Mouse (Mus musculus) gastrocnemius, postnatal 25 days (tissue): ENCODE results near the gene D10Wsu102e. TPM values are rescaled to one million over a fixed set of nuclear protein-coding genes. Genes with fewer than 3 reads are reported as not detected.
"Not testable (repeated sequence)": the region's sequence is repeated elsewhere in the genome, so short reads cannot be mapped to it uniquely, and the experiment has no call there.

Experiments
- DNase-seq: peaks from one replicate; pipeline ENCODE4 v3.0.0; 2022
- total RNA-seq, 2 experiments: library from RNA; stranded (reverse); gene quantifications; 1 replicate in 1 of 2; 2 replicates in 1 of 2; pipeline ENCODE4 v1.2.3; 2021

D10Wsu102e gene
- total RNA-seq, 2 experiments from 2014 or later = 0.59 to 0.62 TPM

DNA sequence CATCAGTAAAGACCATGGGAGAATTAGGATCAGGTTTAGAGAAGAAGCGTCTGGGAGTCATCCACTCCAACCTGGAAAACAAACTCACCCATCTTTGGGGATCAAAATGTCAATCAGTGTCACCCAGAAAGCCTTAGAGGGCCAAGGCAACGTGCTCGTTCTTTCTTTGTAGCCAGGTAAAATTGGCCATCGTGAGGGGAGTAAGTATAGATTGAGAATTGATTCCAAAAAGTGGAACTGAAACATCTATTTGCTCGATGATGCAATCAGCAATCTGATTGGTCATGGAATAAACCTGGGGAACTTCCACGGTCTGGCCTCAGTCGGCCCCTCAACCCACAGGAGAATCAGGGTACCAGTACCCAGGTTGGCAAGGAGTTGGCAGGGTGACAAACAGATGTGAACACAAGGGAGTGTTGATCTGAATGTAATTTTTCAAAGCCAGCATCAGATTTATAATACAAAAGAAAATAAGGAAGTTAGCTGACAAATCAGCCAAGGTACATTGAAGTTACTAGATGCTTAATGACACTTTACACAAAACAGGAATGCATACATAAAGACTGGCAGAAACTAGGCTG lies 25.4 kb downstream of the D10Wsu102e start:
- no peak for DNase-seq

DNA sequence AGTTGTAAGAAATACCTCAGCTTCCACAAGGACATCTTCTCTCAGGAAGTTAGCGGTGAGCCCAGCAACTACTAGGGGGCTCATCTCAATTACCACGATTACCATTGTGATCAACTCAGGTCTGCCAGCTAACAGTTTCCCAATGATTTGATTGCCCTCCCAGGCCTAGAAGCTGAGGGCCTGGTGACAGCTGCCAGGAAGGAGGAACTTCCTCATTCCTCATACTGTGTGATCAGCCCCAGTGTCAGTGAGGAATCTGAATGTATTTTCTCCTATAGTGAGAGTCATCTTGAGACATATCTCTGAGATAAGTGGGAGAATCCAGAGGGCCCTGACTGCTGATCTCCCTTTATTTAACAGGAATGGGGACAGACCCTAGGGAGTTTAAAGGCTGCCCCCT lies 37.3 kb downstream of the D10Wsu102e start:
- no peak for DNase-seq

DNA sequence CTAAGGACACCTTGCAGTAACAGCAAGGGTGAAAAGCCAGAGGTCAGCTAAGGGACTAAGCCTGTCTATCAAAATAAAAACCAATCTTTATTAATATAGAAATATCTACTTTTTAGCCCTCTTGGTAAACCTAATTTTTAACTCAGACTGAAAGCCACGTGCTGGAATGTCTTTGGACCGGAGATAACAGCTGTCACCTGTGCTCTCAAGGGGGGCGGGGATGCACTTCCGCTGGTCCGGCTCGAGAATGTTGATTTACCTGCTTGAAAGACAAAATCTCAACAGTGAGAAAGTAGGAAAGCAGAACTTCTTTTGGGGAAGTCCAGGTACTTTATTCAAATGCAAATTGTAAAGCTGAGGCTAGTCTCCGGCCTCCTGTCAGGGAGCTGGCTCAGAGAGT lies 40.9 kb downstream of the D10Wsu102e start:
- not testable (repeated sequence) for DNase-seq

DNA sequence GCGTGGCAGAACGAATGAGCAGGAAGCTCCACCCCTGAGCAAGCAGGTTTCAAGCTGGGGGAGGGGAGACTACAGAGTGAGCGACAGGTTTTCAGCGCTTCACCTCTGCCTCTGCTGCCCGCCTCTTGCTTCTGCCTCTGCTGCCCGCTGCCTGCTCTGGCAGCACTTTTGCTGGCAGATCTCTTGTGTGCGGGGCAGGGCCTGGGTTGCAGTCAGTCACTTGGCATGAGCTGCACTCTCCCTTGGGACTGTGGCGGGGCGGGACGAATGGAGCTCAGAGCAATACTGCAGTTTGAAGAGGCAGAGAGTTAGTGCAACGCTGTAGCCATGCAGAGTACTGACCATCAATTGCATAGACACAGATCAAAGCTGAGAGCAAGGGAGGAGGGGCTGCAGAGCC lies 45.0 kb downstream of the D10Wsu102e start:
- no peak for DNase-seq

DNA sequence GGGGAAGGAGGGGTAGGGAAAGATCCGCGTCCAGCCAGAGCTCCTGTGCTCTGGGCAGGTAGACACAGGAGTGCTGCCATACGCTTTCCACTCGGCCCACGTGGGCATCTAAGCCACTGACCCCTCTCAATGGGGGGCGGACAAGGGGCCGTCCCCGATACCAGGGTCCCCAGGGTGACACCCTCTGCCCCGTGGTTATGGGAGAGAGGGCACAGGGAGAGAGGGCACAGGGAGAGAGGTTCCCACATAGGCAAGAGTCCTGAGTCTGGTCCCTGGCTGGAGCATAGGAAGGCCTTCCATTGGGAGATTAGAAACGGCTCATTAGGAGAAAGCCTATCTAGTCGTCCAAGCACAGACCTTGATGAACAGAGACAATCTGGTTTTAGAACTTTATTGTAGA lies 45.7 kb downstream of the D10Wsu102e start:
- no peak for DNase-seq

DNA sequence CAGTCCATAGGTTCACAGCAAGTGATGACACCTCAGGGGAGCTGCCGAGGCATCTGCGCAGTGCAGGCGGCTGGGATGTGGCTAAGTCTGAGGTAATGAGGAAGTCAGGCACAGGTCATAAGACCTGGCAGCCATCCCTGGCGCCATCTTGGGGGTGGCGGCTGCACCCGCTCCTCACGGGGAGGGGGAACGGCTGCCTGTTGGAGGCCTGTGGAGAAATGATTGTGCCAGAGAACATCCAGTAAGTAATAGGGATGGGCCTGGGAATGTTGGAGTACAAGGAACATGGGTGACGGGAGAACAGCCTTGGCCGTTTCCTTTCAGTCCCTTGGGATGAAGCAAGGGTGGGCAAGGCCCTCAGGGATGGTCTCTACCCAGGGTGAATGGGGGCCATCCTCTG lies 47.1 kb downstream of the D10Wsu102e start:
- no peak for DNase-seq

DNA sequence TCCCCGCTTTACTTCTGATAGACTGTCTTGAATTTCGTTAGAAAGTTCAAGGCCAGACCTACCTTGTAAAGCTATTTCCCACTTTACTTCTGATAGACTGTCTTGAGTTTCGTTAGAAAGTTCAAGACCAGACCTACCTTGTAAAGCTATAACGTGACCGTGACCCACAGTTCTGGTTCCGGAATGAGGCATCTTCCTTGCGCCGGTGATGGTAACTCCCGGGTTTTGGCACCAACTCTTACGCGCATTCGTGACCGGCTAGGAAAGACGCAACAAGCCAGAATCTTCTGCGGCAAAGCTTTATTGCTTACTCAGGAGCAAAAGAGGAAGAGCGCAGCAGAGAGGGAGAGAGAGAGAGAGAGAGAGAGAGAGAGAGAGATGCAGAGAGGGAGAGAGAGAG lies 58.4 kb downstream of the D10Wsu102e start:
- DNase-seq = not testable (repeated sequence)

DNA sequence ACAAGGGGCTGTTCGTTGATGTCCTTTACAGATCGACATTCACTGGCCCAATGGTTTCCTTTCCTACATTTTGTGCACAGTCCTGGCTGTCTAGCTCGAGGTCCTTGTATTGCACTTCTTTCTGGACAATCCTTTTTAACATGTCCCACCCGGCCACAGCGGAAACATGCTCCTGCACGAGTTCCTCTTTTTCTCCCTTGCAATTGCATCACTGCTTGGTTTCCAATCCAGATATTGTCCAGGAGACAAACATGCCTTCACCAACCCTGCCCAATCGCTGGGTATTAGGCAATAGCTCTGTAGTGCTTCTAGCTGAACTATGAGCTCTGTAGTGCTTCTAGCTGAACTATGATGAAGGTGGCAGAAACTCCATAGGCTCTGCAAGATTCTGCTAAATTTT lies 88.6 kb downstream of the D10Wsu102e start:
- DNase-seq = no peak

DNA sequence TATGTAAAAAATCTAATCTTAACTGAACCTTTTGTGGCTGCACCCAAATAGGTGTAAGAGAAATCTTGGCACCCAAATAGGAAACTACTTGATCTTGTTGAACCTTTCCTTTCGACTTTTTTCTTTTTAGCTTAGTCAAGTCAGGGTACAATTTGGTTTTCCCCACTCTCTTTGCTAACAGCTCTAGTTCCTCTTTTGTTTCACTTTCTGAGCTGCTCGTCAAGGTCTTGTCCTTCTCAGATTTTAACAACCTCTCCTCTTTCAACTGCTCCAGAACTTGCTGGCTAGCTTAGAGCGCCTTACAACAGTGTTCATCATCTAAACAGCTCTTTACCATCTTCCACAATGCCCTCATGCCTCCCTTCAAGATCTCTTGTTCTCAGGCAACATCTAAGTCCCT lies 97.5 kb downstream of the D10Wsu102e start:
- DNase-seq = no peak

DNA sequence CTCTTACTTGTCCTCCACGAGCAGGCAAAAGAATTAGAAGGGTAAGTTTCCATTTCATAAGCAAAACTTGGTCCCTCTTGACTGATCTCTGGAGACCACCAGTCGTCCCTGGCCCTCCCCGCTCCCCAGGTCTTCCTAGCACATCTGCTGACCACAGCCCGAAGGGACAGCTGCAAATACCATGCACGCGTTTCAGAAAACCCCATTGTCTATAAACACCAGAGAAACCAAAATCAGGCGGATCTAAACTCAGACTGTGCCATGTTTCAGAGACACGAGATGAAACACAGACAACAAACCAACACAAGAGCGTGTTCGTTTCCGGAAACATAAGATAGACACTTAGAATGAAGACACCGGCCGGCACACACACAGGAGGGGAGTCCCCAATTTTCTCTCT lies 115.2 kb downstream of the D10Wsu102e start:
- DNase-seq = no peak

DNA sequence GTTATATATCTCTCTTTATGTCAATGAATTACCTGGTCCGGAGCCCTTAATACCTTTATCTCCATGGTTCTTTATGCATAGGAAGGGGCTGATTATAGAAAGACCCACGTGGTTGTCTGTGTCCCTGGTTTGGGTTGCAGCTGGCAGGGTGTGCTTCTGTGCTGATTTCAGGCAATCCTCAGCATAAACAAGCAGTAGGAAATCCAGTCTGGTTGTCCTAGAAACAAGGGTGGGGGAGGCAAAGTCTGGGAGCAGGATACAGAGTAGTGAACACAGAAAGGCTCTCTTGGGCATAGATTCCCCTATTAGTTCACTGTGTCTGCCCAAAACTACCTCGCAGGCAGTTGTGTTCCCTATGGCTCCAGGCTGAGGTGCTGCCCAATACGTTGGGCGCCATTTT lies 117.3 kb downstream of the D10Wsu102e start:
- DNase-seq = no peak

DNA sequence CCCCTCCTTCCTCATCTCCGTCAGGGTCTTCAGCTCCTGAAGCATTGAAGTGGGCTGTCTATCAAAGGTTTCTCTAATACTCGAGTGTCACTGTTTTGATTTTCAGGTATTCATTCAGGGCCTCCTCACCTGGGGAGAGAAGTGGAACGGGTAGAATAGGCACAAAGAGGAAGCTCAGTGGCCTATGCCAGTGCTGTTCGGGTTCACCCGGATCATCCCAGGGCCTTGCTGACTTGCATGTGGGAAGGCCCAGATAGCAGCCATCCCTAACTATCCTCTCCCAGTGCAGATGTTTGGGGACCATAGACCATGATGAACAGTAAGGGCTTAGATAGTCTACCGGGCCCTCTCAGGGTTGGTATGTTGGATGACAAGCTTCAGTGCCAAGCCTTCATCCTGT lies 130.5 kb downstream of the D10Wsu102e start:
- no peak for DNase-seq

DNA sequence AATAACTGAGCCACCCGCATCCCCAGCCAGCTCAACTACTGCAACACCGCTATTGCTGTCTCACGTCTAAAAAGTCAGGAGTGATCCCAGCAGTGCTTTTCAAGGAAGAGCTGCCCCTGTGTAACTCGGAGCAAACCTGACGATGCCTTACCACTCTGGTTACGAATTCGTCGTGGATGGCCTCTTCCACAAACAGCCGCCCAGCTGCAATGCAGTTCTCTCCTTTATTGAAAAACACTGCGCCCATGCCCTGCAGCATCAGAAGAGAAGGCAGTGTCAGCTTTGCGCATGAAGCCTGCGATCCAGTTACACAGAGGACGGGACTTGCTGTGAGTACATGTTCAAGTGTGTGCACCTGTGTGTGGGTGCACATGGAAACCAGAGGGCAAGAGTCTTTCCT lies 137.3 kb downstream of the D10Wsu102e start:
- DNase-seq = no peak

DNA sequence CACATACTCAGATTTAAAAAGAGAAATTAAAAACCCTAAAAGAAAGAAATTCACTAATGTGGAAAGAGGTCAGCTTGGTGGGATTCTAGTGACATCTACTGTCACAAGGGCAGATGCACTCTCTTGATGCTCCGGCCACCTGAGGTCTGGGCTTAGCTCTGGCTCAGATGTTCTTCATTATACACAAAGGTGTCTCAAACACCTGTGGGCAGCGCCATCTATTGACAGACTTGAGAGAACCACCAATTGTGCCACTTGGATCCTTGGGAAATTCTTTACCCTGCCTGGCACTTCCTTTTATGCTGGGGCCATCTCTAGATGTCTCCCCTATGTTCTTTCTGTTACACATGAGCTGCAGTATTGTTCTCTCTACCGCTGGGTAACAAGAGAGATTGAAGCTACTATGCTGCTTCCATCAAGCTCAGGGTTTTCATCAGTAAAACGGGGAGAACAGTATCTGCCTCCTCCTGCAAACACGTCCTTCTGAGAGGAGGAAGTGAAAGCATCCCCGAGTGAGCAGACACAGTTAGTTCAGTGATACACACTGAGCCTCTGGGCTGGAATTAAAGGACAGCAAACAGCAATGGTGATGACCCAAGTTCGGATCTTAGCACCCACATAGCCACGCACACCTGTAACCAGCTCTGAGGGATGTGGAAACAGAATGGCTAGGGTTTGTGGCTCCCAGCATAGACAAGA lies 149.1 kb downstream of the D10Wsu102e start:
- DNase-seq = no peak

DNA sequence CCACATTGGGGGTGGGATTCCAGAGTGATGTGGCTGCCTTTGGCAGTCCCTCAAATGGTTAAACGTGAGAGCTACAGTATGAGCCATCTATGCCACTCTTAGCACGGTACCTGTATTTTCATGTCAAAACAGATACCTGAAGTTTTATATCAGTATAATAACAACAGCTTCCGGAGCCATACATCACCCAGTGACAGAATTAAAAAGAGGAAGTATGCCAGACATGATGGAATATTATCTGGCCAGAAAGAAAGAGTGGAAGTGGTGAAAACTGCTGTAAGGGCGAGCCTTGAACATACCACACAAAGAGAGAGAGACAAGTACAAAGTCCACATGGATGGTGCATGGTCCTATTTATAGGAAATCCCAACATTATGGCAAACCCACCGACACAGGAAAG lies 151.3 kb downstream of the D10Wsu102e start:
- no peak for DNase-seq

DNA sequence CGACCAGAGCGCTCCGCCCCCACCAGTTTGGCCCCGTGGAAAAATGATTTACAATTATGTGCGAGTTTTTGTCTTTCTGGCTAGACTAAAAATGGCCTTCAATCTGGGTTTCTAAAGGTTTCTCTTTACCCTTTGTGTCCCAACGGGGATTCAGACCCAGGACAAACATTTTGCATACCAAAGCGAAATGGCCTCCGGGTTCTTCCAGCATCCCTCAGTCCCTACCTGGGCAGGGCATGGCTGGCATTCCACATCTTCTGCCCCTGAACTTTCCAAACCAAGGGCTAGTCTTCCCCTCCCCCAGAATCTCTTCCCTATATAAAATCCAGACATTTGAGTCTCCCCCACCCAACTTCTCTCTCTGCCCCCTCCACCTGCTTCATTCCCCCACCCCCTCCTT lies 153.7 kb downstream of the D10Wsu102e start:
- DNase-seq = no peak

DNA sequence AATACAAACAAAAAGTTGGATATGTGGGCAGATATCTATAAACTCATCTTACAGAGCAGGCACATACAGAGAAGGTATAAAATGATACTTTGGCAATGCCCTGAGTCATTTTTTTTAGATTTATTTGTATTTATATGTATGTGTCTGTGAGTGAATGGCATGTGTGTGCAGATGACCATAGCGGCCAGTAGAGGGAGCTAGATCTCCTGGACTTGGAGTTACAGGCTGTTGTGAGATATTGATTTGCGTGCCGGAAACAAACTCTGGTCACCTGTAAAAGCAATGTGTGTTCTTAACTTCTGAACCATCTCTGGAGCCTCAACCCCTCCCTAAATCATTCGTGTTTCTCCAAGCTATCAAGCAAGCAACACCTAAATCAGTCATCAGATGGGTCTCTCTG lies 161.0 kb downstream of the D10Wsu102e start:
- no peak for DNase-seq

DNA sequence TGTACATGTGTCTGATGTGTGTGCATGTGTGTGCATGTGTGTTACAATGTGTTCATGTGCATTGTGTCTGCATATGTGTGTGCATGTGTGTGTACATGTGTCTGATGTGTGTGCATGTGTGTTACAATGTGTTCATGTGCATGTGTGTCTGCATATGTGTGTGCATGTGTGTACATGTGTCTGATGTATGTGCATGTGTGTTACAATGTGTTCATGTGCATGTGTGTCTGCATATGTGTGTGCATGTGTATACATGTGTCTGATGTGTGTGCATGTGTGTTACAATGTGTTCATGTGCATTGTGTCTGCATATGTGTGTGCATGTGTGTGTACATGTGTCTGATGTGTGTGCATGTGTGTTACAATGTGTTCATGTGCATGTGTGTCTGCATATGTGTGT lies 164.2 kb downstream of the D10Wsu102e start:
- not testable (repeated sequence) for DNase-seq

DNA sequence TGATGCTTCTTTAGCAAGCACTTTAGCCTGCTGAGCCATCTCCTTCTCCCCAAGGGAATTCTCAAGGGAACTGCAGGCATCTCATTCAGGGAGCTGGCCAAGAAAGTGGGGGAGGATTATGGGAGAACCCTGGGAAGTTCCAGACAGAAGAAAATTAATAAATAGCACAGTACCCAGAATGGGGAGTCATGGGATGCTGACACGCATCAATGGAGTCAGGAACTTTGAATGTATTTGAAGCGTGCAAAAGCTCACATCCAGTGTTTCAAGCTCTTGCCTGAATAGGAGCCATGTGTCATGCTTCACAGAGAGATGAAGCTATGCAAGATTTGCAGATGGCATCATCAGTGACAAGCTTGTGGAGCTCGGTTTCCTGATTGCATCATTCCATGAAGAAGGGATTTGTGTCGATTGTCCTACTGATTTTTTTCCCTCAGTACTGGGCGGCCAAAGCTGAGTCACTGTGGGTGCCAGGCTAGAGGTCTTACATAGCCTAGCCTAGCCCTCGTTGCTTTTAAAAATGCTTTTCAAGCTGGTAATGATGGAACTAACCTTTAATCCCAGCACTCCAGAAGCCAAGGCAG lies 170.5 kb downstream of the D10Wsu102e start:
- DNase-seq = no peak

DNA sequence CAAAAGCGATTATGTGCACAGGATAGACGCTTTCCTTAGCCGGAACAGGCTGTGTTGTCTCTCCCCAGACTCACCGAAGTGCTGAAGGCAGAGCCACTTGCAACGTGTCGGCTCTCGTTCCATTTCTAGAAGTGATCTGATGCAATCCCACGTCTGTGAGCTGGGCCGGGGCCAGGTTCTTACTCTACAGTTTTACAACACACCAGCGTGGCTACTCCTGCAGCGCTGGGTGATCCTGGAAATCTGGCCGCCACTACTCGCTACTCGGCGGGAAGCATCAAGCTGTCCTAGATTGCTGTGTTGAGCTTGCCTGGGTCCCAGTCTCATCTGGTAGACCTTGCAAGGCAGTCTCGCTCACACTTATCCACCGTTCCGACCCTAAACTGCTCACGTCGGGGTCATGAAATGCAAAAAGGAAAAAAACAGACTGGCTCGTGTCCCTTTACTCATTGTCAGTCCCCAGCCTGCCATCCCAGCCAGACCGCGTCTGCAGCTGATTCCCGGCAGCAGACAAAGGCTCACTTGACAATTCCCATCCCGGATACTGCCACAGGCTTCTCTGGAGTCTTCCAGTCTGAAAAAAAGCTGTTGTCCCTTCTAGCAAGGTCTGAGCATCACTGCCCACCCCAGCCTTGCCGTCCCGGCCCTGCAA lies 173.4 kb downstream of the D10Wsu102e start:
- DNase-seq = peak; percentile 57

DNA sequence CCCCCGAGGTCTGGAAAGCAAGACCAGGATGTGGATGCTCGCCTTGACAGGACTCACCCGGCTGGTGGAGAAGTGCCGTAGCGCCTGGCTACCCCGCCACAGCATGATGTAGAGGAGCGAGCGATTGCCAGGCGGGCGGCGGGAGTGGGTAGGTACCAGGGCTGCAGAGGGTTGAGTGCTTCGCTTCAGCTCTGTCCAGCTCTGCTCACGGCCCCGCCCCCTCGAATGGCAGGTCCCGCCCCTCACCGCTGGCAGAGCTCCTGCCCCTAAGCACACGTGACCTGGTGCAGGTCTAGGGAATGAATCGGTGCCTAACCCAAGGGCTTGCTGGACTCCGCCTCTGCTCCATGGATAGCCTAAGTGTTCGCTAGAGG lies 173.9 kb downstream of the D10Wsu102e start, which contains the start of gene Aldh1l2:
Aldh1l2 (minus strand) TSS at position 231 of the 374 bp plus-strand sequence.
- peak; percentile 68 for DNase-seq

DNA sequence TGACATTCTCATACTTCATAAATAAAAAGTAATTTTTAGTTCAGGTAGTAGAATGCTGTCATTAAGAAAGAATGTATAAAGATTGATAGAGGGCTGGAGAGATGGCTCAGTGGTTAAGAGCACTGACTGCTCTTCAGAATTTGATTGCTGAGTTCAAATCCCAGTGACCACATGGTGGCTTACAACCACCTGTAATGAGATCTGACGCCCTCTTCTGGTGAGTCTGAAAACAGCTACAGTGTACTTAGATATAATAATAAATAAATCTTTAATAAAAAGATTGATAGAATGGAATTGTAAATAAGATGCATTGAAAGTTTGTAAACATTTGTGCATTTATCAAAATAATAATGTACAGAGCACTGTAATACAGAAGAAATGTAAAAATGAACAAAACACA lies 176.4 kb downstream of the D10Wsu102e start:
- DNase-seq = no peak
